Mouse (Mus musculus) thymus, postnatal 14 days (tissue): ENCODE data around the gene Plxna2.

Source experiments
- DNase-seq: peaks from one replicate; pipeline ENCODE4 v3.0.0; 2021

Plxna2 gene

DNA sequence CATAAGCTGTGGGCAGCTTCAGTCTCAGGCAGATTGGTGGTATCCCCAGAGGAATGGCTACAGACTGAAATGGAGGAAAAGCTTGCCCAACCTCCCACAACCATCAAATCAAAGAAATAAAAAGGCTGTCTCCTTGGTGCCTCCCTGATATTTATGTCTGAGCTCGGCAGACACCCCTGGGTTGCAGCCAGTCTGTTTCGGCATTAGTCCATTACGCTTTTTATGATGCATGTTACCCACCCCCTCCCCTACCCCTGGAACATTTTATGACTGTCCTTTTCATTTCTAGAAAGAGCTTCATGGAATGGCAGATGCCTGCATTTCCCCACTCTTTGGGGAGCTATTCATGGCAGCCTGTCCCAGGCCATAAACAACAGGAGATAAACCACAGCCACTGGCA is 47.7 kb downstream of the Plxna2 start:
- DNase-seq: no peak

DNA sequence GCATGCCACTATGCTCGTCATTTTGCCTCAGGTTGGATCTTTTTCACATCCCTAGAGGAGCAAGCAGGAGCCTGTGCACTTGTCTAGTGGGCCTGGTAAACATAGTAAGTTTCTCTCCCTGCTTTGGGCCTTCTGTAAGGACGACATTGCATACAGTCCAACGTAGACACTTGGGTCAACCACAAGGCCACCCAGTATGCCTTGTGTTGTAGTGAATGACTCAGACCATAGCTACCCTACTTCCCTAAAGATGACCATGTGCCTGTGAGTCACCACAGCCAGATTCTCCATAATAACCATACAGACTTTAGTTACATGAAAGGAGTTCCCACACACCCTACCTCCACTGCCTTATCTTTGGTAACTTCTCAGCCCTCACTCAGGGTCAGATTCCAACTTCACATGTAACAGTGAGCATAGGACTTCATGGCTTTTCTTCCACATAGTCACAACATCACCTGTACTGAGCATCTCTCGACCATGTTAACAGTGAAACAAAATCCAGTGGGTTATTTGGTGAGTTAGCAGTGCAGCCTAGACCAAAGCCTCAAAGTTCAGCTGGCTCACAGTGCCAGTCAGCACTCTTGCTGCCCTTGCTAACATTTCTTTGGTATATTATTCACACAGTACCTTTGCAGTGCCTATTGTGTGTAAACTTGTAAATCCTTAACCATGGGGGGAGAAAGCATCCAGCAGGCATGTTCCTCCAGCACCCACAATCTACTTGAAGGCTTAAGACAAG is 53.9 kb downstream of the Plxna2 start:
- DNase-seq: no peak

DNA sequence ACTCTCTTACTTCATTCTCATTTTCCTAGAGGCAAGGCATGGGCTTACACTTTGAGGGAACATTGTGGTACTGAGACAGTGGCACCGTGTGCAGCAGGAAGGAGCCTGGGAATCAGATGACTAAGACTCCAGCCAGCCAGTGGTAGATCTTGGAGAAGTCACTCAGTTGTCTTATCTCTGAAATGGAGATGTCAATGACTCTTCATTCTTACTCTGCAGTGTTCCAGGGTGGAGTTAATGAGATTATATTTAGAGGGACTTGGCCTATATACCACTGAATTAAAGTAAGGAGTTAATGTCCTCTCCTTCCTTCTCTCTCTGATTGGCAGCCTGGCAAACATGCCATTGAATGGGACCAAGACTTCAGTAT is 54.5 kb downstream of the Plxna2 start:
- DNase-seq: no peak

DNA sequence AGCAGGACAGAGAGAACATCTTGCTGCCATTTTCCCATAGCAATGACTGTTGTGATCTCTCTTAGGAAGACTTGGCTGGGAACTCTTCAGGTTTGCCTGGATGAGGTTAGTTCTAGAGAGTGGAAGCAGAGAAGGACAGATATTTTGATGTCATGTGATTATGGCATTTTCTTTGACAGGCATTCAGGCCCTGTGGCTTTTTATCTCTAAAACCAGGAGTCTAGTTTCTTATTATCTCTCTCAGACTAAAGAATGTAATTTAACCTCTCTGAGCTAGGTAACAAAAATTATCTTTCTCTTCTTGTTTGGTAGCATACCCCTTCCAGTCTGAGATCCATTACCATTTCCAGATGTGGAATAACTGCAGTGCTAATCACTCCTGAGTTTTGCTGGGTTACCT is 55.2 kb downstream of the Plxna2 start:
- DNase-seq: no peak

DNA sequence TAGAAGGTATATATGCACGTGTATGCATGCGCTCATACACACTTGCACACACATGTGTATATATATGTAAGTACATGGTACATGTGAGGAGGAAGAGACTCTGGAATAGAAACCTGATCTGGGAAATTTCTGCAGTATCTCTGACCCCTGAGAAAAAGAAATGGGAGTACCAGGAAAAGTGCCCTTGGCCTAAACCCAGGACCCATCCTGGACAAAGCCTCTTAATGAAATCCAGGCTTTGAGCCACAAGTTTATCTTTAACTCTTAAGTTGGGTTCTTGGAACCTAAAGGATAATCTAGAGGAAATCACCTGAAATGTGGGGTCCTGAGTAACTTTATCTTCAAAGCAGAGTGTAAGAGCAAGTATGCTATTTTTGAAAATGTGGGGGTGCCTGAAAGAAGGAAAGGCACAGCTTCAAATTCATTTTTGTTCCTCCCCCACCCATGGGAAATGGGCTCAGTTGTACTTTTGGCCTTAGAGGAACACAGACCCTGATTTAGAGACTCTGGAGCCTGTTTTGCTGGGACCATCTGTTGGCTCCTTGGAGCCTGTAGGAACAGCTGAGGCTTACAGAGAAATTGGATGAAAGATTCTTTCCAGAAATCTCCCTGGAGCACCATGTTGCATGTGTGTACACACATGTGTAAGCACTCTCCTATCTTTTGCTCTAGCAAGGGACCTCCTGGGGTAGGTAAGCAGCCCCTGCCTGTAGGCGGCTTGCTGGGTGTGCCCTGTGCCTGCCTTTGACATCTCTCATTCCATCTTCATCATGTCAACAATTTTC is 57.3 kb downstream of the Plxna2 start:
- DNase-seq: no peak

DNA sequence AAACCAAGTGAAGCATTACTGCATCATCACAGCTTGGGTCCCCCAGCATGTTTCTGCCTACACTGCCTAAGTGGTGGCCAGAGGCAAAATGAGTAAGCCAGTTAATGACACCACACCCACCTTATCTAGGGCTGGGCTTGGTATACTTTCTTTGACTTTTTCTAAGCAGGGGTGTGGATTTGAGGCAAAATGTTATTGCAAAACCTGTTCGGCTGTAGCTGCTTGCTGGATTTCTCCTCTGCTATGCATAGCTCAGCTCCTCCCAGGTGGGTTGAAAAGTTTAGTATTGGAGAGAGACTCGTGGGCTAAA is 57.8 kb downstream of the Plxna2 start:
- no peak for DNase-seq

DNA sequence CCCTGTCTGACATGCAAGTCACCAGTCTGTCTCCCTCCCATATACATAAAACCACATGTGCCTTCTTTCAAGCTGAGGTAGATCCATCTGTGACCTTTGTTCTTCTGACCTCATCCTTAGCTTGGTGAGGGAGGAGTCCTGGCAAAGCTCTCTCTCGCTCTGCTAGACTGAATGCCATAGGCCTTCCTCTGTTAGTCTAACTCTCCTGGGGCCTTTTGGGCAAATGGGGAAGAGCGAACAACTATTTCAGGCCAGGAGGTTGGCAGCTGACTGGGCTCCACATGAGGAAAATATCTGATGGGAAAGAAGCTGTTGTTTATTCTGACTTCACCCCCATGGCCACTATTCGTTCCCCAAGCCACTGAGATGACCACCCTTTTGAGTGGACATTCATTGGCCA is 59.9 kb downstream of the Plxna2 start:
- no peak for DNase-seq

DNA sequence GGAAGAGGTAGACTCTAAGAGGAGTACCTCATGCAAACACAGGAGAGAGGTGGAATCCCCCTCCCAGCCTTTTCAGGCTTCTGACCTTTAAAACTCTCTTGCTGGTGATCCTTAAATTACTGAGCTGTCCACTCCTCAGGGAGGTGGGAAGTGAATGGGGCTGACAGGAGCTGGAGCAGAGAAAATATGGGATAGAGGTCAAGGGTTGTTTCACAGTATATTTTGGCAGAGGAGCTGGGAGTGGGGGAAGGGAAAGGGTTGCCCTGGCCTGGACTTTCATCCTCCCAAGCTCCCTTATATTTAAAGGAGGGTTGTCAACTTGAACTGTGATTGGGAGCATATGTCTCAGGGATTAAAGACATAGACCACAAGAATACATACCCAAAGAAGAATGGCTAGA is 61.1 kb downstream of the Plxna2 start:
- no peak for DNase-seq

DNA sequence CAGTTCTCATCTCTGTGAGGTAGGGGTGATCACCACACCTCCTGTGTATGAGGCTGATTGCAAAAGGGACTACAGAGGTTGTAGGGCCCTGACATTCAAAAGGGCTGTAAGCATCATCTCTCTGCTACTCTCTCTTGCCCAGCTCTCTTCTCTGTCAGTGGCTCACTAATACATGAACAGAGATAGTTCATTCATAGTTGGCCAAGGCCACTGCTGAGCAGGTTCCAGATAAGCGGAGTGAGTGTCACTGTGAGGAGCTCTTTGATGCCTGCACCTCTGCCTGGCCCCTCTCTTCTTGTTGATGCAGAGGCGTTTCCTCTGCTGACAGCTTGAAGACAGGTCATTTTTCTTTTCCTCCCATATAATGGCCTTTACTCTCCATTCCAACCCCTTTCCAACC is 62.1 kb downstream of the Plxna2 start:
- DNase-seq: no peak

DNA sequence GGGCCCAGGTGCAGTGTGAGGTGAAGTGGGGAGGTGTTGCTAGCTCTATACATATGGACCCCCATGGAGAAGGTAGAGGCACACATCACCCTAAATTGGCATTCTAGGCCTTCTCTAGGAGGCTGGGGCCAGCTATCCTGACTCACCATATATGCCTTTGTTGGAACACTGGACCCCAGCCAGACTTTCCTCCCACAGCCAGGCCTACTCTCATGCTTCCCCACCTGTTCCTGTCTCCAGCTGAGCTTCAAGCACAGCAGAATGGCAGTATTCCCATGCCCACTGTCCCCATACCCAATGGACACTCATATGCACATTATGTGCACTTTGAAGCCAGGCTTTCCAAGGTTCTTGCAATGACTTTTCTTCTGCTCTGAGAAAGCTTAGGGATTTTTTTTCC is 64.0 kb downstream of the Plxna2 start:
- no peak for DNase-seq

DNA sequence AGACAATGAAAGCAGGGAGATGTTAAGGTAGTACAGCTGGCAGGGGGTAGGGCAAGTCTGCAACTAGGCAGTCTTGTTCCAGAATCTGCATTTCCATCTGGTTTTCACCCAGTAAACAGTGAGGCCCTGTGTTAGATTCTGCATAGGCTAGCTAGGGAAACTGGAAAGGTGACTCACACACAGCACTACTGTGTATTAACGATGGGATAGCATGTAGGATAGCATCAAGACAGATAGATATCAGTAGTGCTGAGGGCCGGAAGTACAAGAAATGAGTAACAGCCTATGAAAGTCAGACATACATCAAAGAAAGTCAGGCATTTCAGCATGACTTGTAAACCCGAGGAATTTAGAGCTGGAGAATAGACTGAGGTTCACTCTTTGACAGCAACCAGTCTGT is 65.1 kb downstream of the Plxna2 start:
- DNase-seq: no peak

DNA sequence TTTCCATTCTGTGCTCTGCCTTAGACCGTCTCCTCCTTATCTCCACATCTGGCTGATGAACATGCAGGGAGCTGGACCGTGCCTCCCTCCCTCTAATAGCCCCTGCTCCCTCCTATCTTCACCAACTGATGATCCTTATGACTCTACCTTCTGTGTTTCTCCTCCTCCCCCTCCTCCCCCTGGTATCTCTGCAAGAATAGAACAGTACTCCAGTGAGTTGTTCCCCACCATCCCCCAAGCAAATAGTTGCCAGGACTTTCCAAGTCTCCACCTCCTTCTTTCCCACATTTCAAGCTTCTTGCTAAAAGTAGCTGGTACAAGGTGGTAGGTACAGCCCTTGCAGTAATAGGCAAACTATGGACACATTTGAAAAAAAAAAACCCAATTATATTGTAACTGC is 67.9 kb downstream of the Plxna2 start:
- no peak for DNase-seq

DNA sequence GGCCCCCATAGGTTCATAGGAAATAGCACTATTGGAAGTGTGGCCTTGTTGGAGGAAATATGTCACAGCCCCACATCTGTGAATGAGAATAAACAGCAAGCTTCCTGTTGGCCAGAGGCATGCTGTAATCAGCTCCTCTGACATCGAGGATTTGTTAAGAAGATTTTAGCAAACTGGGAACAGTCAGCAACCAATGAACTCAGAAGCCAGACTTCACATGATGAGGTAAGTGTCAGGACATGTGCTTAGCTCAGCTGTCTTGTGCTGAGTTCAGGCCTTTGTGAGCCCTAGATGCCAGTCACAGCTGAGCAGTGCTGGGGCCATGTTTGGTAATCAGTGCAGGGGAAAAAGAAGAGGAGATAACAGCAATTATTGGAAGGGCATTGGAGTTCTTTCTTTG is 69.7 kb downstream of the Plxna2 start:
- DNase-seq: no peak

DNA sequence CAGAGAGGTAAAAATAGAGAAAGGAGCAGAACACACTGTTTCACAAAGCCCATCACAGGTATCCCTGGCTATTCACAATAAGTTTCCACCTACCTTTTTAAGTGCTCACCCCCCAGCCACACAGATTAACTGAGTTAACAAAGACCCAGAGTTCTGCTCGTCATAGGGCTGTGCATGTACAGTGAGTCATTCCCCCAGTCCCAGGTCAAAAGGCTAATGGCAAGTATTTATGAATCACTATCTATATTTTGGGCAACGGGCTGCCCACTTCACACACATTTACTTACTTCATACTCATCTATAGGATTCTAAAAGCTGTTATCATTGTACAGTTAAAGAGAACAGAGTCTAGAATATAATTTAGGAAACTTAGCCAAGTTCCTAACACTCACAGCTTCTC is 70.1 kb downstream of the Plxna2 start:
- no peak for DNase-seq

DNA sequence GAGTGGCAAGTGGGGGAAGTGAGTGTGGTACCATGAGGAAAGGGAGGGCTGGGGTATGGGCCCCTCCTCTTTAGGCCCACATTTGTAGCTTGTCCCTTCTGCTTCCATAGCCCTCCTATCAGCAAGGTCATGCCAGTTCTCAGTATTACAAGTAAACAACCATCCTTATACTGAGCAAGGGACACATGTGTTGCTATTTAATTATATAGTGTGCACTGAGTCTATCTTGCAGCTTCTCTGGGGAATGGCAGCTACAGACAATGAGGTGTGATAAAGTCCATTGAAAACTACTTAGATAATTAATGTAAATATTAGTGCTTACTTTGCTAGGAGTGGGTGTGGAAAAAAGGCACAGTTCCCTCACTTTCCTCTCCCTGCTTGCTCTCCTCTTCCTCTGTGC is 75.0 kb downstream of the Plxna2 start:
- no peak for DNase-seq

DNA sequence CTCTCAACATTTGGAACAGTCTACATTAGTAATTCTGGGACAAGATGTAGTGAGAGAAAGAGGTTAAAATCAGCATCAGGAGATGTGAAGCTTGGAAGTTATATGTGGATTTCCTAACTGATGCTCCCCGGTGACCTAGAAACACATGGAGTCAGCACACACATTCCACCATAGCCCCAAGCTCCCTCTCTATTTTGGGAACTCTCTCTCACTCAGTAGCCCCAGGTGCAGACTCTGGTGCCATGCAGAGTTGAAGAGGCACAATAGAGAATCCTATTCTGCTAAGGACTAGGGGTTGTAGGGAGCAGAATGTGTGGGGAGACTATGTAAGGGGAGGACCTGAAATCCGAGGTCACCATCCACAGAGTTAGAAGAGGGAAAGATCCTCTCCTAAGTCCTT is 75.5 kb downstream of the Plxna2 start:
- DNase-seq: no peak

DNA sequence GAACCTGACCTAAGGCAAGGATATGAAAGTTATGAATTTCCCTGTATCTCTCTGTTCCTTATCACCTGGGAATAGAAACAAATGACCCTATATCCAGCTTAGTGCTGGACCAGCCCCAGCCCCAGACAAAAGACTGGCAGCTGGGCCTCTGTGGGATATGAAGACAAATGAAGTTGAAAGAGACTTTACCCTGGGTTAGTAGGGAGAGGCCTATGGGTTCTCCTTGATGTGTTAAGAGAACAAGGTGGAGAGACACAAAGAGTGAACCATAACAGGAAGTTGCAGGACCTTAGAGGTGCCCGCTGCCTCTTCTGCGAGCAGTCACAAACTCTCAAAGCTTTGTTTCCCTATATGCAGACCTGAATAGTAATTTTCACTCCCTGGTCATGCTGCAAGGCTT is 76.8 kb downstream of the Plxna2 start:
- DNase-seq: no peak

DNA sequence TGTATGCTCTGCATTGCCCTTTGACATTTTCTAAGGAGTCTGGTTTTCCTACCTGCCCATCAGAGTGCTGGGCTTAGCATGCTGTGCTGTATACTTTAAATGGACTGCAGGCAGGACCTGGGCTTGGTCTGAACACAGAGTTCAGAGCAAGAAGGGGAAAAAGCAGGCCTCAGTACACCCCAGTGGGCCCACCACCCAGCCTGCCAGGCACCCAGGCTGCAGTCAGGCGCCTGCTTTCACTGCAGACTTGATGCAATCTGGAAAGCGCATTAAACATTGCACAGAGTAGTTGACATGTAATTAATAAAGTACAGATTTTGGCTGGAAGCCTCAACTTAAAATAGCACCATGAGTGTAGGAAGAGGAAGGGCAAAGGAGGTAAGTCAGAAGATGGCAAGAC is 79.4 kb downstream of the Plxna2 start:
- DNase-seq: no peak

DNA sequence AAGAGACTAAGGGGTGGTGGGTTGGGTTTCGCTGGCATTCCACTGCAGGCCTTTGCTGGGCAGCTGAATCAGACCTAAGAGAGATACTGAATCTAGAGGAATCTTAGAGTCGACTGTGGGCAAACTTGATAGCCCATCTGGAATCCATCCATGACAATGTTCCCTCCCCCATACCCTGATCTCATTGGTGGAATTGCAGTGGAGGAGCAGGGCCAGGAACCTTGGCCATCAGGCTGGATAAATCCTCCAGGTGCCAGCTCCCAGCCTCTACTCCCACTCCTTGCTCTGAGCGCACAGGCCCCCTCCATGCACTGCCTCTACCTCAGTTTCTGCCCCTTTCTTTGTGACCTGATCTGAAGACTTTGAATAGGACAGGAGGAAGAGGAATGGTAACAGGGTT is 81.3 kb downstream of the Plxna2 start:
- DNase-seq: no peak

DNA sequence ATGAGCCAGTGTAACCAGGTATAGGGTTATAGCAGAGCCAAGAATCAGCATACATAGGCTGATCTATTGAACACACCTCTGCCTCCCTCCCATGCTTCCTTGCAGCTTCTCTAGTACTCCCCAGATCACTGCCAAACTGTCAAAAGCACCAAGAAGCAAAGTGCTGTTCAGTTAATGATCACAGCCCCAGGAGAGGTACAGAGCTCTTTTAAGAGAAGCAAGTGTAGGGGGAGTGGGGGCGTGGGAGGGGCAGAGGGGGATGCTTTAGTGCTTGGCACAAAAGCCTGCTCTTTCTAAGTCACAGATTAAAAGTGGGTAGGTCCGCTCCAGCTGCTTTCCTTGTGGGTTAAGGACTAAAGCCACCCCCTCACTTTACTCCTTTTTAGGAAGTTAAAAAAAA is 85.2 kb downstream of the Plxna2 start:
- no peak for DNase-seq

DNA sequence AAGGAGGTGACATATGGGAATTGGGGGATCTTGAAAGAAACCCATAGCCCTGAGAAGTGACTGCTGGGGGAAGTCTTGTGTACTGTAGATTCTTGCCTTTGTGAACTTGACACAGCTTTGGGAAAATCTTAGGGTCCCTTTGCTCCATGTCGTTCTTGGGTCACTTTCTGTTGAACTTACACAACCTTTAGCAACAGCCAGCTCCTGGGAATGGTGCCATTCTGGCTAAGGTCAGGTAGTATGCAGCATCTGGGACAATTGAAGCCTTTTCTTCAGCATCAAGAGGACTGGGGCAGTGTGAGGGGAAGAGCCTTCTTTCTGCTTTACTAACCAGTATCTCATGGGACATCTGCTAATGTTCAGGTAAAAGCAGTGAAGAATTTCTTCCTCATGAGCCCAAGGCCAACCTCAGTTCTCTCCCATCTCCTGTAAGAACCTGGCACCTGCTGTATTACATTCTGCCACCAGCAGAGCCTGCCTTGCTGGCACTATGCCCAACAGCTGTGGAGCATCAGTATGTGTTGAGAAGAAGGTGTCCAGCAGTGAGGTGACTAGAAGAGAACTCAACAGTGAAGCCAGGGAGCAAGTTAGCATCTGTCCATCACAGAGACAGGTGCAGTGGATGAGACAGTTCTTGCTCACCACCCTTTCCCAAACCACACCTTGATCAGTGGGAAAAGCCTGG is 86.3 kb downstream of the Plxna2 start:
- DNase-seq: peak; percentile 5

DNA sequence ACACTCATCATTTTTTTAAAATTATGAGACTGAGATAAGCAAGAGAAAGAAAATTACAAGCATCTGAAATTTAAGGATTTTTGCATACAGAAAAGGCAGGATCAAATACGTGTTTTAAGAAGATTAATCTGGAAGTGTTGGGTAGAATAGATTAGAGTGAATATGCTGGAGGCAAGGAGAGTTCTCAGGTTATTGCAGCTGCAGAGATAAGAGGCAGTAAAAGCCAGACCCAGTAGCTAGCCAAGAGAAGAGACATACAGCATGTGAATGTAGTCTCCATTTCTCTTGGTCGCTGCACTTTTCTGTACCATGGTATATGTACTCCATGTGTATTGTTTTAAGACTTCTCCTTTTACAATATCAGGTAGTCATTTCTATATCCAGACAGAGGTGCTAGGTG is 88.5 kb downstream of the Plxna2 start:
- DNase-seq: no peak

DNA sequence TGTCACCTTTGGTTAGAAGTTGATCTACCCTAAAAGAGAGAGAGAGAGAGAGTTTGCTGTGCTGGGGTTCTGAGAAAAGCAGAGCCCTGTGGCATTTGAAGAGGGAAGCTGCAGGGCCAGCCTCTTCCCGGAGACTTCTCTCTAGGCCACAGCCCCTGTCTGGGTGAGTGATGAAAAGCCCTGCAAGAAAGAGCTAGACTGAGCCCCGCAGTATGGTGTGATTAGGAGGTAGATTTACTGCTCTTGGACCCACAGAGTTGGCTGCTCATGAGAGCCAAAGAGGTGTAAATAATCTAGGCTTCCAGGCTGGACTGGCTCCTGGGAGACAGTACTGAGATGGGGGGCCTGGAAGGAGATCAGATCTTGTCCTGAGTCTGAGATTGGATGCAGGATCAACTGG is 94.4 kb downstream of the Plxna2 start:
- DNase-seq: no peak
